Mouse (Mus musculus): ENCODE results near the gene Ly6g6d. TPM values are rescaled to one million over a fixed set of nuclear protein-coding genes. Genes with fewer than 3 reads are reported as not detected.
A peak's percentile ranks its signal among the peaks of the same experiment; 100 is the strongest.

Ly6g6d gene
- polyA plus RNA-seq, 1 experiment from 2014 or later = 5.8 TPM

GRCm38 (mm10) chr17:35023221-35023620 lies 54.6 kb downstream of the Ly6g6d start:
- Histone ChIP-seq H3K9ac (no peak overlapping the region), H3K4me3 (replicated peaks) (no peak overlapping the region), H3K36me3 (no peaks in the 10 kb centered on the region), H3K27me3 (replicated peaks) (no peaks in the 10 kb centered on the region), H3K27ac (no peak overlapping the region), H3K4me1 (replicated peaks) (peaks cover 39% of the 10 kb centered on the region), H3K9me3 (no peaks in the 10 kb centered on the region), H3K4me2 (replicated peaks) (no peak overlapping the region)
- 86% methylated on average over 5 of the region's 5 CpGs for WGBS
- ATAC-seq = no peak

- H3K27ac ChIP-seq = no peak overlapping the region
- no peak for ATAC-seq
- no peaks in the 10 kb centered on the region for H3K27me3 ChIP-seq (replicated peaks)
- 94% methylated on average over 8 of the region's 8 CpGs for WGBS
- no peak overlapping the region for H3K9ac ChIP-seq
- no peaks in the 10 kb centered on the region for H3K36me3 ChIP-seq
- H3K4me2 ChIP-seq (replicated peaks) = no peak overlapping the region
- no peak overlapping the region for H3K4me3 ChIP-seq (replicated peaks)
- peaks cover 37% of the 10 kb centered on the region for H3K4me1 ChIP-seq (replicated peaks)
- no peaks in the 10 kb centered on the region for H3K9me3 ChIP-seq
Observed at GRCm38 (mm10) chr17:35022541-35023060, 55.3 kb downstream of the Ly6g6d start.

GRCm38 (mm10) chr17:35021842-35022477 lies 55.9 kb downstream of the Ly6g6d start:
- peak; percentile 39; the same call in 1 of the 2 replicates for ATAC-seq

More at GRCm38 (mm10) chr17:35021842-35022477, 55.9 kb downstream of the Ly6g6d start:
- Histone ChIP-seq H3K27me3 (replicated peaks) (no peaks in the 10 kb centered on the region), H3K4me2 (replicated peaks) (no peak overlapping the region), H3K27ac (no peak overlapping the region; the same call in 1 of the 2 replicates), H3K4me1 (replicated peaks) (peaks cover 36% of the 10 kb centered on the region), H3K9ac (no peak overlapping the region), H3K4me3 (replicated peaks) (no peak overlapping the region), H3K36me3 (no peaks in the 10 kb centered on the region), H3K9me3 (no peaks in the 10 kb centered on the region)
- WGBS = 41% methylated on average over 6 of the region's 6 CpGs

Other genes starting within 250 kb of the Ly6g6d start
- 25.1 and 30.3 TPM in 2 replicates for gene Stk19, start 241.1 kb downstream of the Ly6g6d start, polyA plus RNA-seq (2015; fragmentation: Nextera tagmentation; extraction: Ambion mirVana)
- 51.8 and 58.6 TPM in 2 replicates for gene Dxo, start 241.0 kb downstream of the Ly6g6d start, polyA plus RNA-seq (2015; fragmentation: Nextera tagmentation; extraction: Ambion mirVana)
- gene Skiv2l, start 227.9 kb downstream of the Ly6g6d start, polyA plus RNA-seq (2015; fragmentation: Nextera tagmentation; extraction: Ambion mirVana) = 39.9 and 42.5 TPM in 2 replicates
- gene Nelfe, start 227.7 kb downstream of the Ly6g6d start, polyA plus RNA-seq (2015; fragmentation: Nextera tagmentation; extraction: Ambion mirVana) = 98.4 and 106 TPM in 2 replicates
- gene Cfb, start 215.5 kb downstream of the Ly6g6d start, polyA plus RNA-seq (2015; fragmentation: Nextera tagmentation; extraction: Ambion mirVana) = 52.1 and 63.5 TPM in 2 replicates
- 2.5 and 2.8 TPM in 2 replicates for gene Zbtb12, start 198.6 kb downstream of the Ly6g6d start, polyA plus RNA-seq (2015; fragmentation: Nextera tagmentation; extraction: Ambion mirVana)
- gene Gm20547, start 196.0 kb downstream of the Ly6g6d start, polyA plus RNA-seq (2015; fragmentation: Nextera tagmentation; extraction: Ambion mirVana) = not detected in 2 replicates
- gene C2, start 179.8 kb downstream of the Ly6g6d start, polyA plus RNA-seq (2015; fragmentation: Nextera tagmentation; extraction: Ambion mirVana) = 14.9 and 16.0 TPM in 2 replicates
- gene Ehmt2, start 179.6 kb downstream of the Ly6g6d start, polyA plus RNA-seq (2015; fragmentation: Nextera tagmentation; extraction: Ambion mirVana) = 61.2 and 67.6 TPM in 2 replicates
- 56.2 and 60.4 TPM in 2 replicates for gene Slc44a4, start 163.6 kb downstream of the Ly6g6d start, polyA plus RNA-seq (2015; fragmentation: Nextera tagmentation; extraction: Ambion mirVana)
- 118 and 134 TPM in 2 replicates for gene Neu1, start 146.8 kb downstream of the Ly6g6d start, polyA plus RNA-seq (2015; fragmentation: Nextera tagmentation; extraction: Ambion mirVana)
- gene Hspa1b, start 118.8 kb downstream of the Ly6g6d start, polyA plus RNA-seq (2015; fragmentation: Nextera tagmentation; extraction: Ambion mirVana) = 0.43 TPM in 2 replicates
- not detected in 2 replicates for gene Gm20481, start 108.2 kb downstream of the Ly6g6d start, polyA plus RNA-seq (2015; fragmentation: Nextera tagmentation; extraction: Ambion mirVana)
- 6.2 and 6.3 TPM in 2 replicates for gene Hspa1a, start 105.9 kb downstream of the Ly6g6d start, polyA plus RNA-seq (2015; fragmentation: Nextera tagmentation; extraction: Ambion mirVana)
- 0.16 and 0.78 TPM in 2 replicates for gene Hspa1l, start 105.4 kb downstream of the Ly6g6d start, polyA plus RNA-seq (2015; fragmentation: Nextera tagmentation; extraction: Ambion mirVana)
- gene Lsm2, start 96.2 kb downstream of the Ly6g6d start, polyA plus RNA-seq (2015; fragmentation: Nextera tagmentation; extraction: Ambion mirVana) = 187 and 190 TPM in 2 replicates
- 117 and 141 TPM in 2 replicates for gene Vars, start 77.1 kb downstream of the Ly6g6d start, polyA plus RNA-seq (2015; fragmentation: Nextera tagmentation; extraction: Ambion mirVana)
- gene Vwa7, start 61.5 kb downstream of the Ly6g6d start, polyA plus RNA-seq (2015; fragmentation: Nextera tagmentation; extraction: Ambion mirVana) = 0.21 and 0.35 TPM in 2 replicates
- gene Sapcd1, start 50.0 kb downstream of the Ly6g6d start, polyA plus RNA-seq (2015; fragmentation: Nextera tagmentation; extraction: Ambion mirVana) = 11.4 and 13.5 TPM in 2 replicates
- 3.0 and 3.1 TPM in 2 replicates for gene Msh5, start 31.3 kb downstream of the Ly6g6d start, polyA plus RNA-seq (2015; fragmentation: Nextera tagmentation; extraction: Ambion mirVana)
- gene Clic1, start 28.1 kb downstream of the Ly6g6d start, polyA plus RNA-seq (2015; fragmentation: Nextera tagmentation; extraction: Ambion mirVana) = 385 and 387 TPM in 2 replicates
- 185 and 190 TPM in 2 replicates for gene Ddah2, start 19.0 kb downstream of the Ly6g6d start, polyA plus RNA-seq (2015; fragmentation: Nextera tagmentation; extraction: Ambion mirVana)
- not detected in 2 replicates for gene Ly6g6c, start 12.7 kb downstream of the Ly6g6d start, polyA plus RNA-seq (2015; fragmentation: Nextera tagmentation; extraction: Ambion mirVana)
- gene Mpig6b, start 11.9 kb downstream of the Ly6g6d start, polyA plus RNA-seq (2015; fragmentation: Nextera tagmentation; extraction: Ambion mirVana) = 0.23 and 0.35 TPM in 2 replicates
- 1.9 and 2.6 TPM in 2 replicates for gene Ly6g6e, start 1.2 kb downstream of the Ly6g6d start, polyA plus RNA-seq (2015; fragmentation: Nextera tagmentation; extraction: Ambion mirVana)
- gene Ly6g6f, start 7.5 kb upstream of the Ly6g6d start, polyA plus RNA-seq (2015; fragmentation: Nextera tagmentation; extraction: Ambion mirVana) = 0.24 and 0.33 TPM in 2 replicates
- 92.1 and 96.4 TPM in 2 replicates for gene Abhd16a, start 11.2 kb upstream of the Ly6g6d start, polyA plus RNA-seq (2015; fragmentation: Nextera tagmentation; extraction: Ambion mirVana)
- not detected in 2 replicates for gene Ly6g5c, start 30.2 kb upstream of the Ly6g6d start, polyA plus RNA-seq (2015; fragmentation: Nextera tagmentation; extraction: Ambion mirVana)
- 0.83 and 0.85 TPM in 2 replicates for gene Ly6g5b, start 37.4 kb upstream of the Ly6g6d start, polyA plus RNA-seq (2015; fragmentation: Nextera tagmentation; extraction: Ambion mirVana)
- gene Gpank1, start 43.4 kb upstream of the Ly6g6d start, polyA plus RNA-seq (2015; fragmentation: Nextera tagmentation; extraction: Ambion mirVana) = 17.7 and 19.1 TPM in 2 replicates
- gene Csnk2b, start 44.0 kb upstream of the Ly6g6d start, polyA plus RNA-seq (2015; fragmentation: Nextera tagmentation; extraction: Ambion mirVana) = 248 and 271 TPM in 2 replicates
- 13.6 and 13.7 TPM in 2 replicates for gene D17H6S53E, start 48.3 kb upstream of the Ly6g6d start, polyA plus RNA-seq (2015; fragmentation: Nextera tagmentation; extraction: Ambion mirVana)
- 10.4 and 13.7 TPM in 2 replicates for gene Apom, start 54.0 kb upstream of the Ly6g6d start, polyA plus RNA-seq (2015; fragmentation: Nextera tagmentation; extraction: Ambion mirVana)
- gene Bag6, start 57.1 kb upstream of the Ly6g6d start, polyA plus RNA-seq (2015; fragmentation: Nextera tagmentation; extraction: Ambion mirVana) = 45.2 and 46.4 TPM in 2 replicates
- gene Prrc2a, start 86.8 kb upstream of the Ly6g6d start, polyA plus RNA-seq (2015; fragmentation: Nextera tagmentation; extraction: Ambion mirVana) = 125 and 131 TPM in 2 replicates
- gene Aif1, start 98.0 kb upstream of the Ly6g6d start, polyA plus RNA-seq (2015; fragmentation: Nextera tagmentation; extraction: Ambion mirVana) = 20.6 and 21.7 TPM in 2 replicates
- gene Lst1, start 110.4 kb upstream of the Ly6g6d start, polyA plus RNA-seq (2015; fragmentation: Nextera tagmentation; extraction: Ambion mirVana) = 18.9 and 19.4 TPM in 2 replicates
- gene Ltb, start 116.4 kb upstream of the Ly6g6d start, polyA plus RNA-seq (2015; fragmentation: Nextera tagmentation; extraction: Ambion mirVana) = 5.0 and 5.2 TPM in 2 replicates
- 0.19 TPM in 1 of 2 replicates, not detected in the other for gene Tnf, start 123.9 kb upstream of the Ly6g6d start, polyA plus RNA-seq (2015; fragmentation: Nextera tagmentation; extraction: Ambion mirVana)
- gene Lta, start 127.3 kb upstream of the Ly6g6d start, polyA plus RNA-seq (2015; fragmentation: Nextera tagmentation; extraction: Ambion mirVana) = 1.1 TPM in 2 replicates
- 0.59 and 0.81 TPM in 2 replicates for gene Gm16181, start 142.8 kb upstream of the Ly6g6d start, polyA plus RNA-seq (2015; fragmentation: Nextera tagmentation; extraction: Ambion mirVana)
- 4.1 and 4.3 TPM in 2 replicates for gene Atp6v1g2, start 155.6 kb upstream of the Ly6g6d start, polyA plus RNA-seq (2015; fragmentation: Nextera tagmentation; extraction: Ambion mirVana)
- gene Nfkbil1, start 157.7 kb upstream of the Ly6g6d start, polyA plus RNA-seq (2015; fragmentation: Nextera tagmentation; extraction: Ambion mirVana) = 9.9 and 11.0 TPM in 2 replicates
- gene Ddx39b, start 163.7 kb upstream of the Ly6g6d start, polyA plus RNA-seq (2015; fragmentation: Nextera tagmentation; extraction: Ambion mirVana) = 382 and 388 TPM in 2 replicates
- gene H2-D1, start 184.7 kb upstream of the Ly6g6d start, polyA plus RNA-seq (2015; fragmentation: Nextera tagmentation; extraction: Ambion mirVana) = 148 and 190 TPM in 2 replicates
- 4.9 and 6.2 TPM in 2 replicates for gene H2-Q1, start 242.3 kb upstream of the Ly6g6d start, polyA plus RNA-seq (2015; fragmentation: Nextera tagmentation; extraction: Ambion mirVana)

All from intestine, embryonic 15.5 days (tissue).